Mouse (Mus musculus) splenic B cell, adult 2 months (primary cell): Measurements from ENCODE around the gene L1td1.

Source experiments
- DNase-seq: peaks from one replicate; pipeline ENCODE4 v3.0.0-alpha.2; 2011; ENCODE audit warnings: low read depth, low spot score
- H3K27me3 ChIP-seq: 2 replicates; pipeline ENCODE4 v1.6.1; 2012; ENCODE audit warnings: mild to moderate bottlenecking, low read length, moderate library complexity, mixed read lengths; ENCODE audit not compliant: control insufficient read depth, poor library complexity, insufficient read depth, severe bottlenecking
- H3K36me3 ChIP-seq: 2 replicates; pipeline ENCODE4 v1.6.1; 2012; ENCODE audit warnings: mild to moderate bottlenecking, low read length, moderate library complexity, mixed read lengths; ENCODE audit not compliant: control insufficient read depth, poor library complexity, insufficient read depth, severe bottlenecking

Gene L1td1

DNA sequence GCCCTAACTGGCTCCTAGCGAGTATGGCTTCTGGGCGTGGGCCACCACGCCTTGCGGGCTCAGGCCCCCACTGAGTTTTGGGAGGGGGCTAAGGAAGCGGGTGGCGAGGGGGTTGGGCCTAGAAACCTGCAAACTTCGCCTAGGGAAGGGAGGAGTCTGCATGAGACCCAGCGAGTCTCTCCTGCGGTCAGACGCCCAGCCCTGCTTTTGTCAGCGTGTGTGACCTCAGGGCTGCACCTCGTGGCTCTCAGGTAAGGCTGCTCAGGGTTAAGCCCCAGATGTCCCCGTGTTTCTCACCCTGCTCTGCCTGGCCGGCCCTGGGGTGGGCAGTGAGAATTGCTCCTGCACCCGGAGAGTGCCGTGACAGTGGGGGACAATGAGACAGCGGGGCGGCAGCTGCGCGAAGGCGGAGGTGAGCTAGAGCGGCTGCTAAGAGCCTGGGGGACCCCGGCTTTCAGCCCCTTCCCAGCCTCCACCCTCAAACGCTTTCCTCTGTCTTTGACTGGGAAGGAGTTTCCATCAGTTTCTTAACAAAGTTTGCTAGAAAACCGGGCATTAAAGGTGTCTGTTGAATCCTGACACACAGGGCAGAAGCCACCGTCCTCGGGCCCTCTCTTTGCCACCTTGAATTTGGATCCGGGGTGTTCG is at the start of gene L1td1:
Gene L1td1, plus strand, starts transcription at position 145 of the 648 bp plus-strand sequence.
- no peaks in the 10 kb centered on the region for H3K36me3 ChIP-seq
- no peak for DNase-seq
- H3K27me3 ChIP-seq = peaks cover 2% of the 10 kb centered on the region

- H3K36me3 ChIP-seq = no peaks in the 10 kb centered on the region
- no peak for DNase-seq
- H3K27me3 ChIP-seq = no peaks in the 10 kb centered on the region
These were observed 49.0 kb upstream of the L1td1 start for GRCm38 (mm10) chr4:98677506-98677905.

DNA sequence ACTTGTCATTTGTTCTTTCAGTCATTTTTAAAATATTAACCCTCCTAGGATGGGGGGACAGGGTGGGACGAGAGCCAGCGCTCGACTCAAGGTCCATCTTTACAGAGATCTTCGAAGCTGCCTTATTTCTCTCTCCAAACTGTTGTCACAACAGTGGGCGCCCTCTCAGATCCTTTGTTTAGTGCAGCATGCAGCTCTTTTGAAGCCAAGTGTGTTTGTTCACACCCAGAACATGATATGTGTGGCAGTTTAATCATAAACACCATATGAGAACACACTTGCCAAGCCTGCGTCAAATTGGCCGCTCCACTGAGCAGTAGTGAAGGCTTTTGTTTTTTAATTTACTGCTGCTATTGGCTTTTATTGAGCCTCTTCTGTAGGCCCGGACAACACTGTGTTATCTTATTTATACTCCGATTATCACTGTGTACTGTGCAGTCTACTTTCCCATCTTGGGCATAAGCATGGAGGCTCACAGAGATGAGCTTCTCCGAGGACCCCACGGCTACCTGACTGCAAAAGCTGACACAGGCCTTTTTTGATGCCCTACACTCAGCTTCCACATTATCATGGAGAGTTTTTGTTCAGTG is 39.8 kb upstream of the L1td1 start:
- no peaks in the 10 kb centered on the region for H3K27me3 ChIP-seq
- no peaks in the 10 kb centered on the region for H3K36me3 ChIP-seq
- DNase-seq = no peak

- Histone ChIP-seq H3K36me3 (no peaks in the 10 kb centered on the region), H3K27me3 (no peaks in the 10 kb centered on the region)
- DNase-seq = no peak
These were observed 38.4 kb upstream of the L1td1 start for GRCm38 (mm10) chr4:98688116-98688515.

DNA sequence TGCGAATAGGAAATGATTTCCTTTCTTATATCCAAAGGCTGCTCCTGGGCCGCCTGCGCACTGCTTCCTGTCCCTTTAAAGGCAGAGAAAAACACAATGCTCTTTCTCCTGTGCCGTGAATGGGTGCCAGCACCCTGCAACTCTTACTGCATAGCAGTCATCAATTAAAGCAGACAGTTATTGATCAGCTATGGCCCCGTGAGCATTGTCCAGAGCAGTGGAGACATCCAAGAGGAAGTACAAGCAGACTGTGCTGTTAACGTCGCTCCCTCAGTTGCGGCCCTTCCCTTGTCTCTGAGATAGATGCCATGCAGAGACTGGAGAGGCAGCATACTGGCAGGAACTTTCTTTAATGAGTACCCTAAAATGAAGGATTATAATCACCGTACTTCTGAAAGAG is 38.0 kb upstream of the L1td1 start:
- H3K36me3 ChIP-seq = no peaks in the 10 kb centered on the region
- DNase-seq = no peak
- no peaks in the 10 kb centered on the region for H3K27me3 ChIP-seq

DNA sequence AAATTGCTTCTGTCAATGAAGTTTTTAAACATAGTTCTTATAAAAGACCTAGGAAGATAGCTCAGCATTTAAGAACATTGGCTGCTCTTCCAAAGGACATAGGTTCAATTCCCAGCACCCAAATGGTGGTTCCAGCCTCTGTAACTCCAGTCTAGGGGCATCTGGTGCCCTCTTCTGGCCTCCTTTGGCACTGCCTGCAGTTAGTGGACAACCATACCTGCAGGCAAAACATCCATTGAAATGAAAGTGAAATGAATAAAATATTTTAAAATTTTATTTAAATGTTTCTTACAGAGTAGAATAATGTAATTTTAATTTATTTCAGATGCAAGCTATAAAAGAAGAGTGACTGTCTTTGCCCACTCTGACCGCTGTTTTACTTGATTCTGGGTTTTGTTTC is 36.5 kb upstream of the L1td1 start:
- no peaks in the 10 kb centered on the region for H3K27me3 ChIP-seq
- no peaks in the 10 kb centered on the region for H3K36me3 ChIP-seq
- no peak for DNase-seq

DNA sequence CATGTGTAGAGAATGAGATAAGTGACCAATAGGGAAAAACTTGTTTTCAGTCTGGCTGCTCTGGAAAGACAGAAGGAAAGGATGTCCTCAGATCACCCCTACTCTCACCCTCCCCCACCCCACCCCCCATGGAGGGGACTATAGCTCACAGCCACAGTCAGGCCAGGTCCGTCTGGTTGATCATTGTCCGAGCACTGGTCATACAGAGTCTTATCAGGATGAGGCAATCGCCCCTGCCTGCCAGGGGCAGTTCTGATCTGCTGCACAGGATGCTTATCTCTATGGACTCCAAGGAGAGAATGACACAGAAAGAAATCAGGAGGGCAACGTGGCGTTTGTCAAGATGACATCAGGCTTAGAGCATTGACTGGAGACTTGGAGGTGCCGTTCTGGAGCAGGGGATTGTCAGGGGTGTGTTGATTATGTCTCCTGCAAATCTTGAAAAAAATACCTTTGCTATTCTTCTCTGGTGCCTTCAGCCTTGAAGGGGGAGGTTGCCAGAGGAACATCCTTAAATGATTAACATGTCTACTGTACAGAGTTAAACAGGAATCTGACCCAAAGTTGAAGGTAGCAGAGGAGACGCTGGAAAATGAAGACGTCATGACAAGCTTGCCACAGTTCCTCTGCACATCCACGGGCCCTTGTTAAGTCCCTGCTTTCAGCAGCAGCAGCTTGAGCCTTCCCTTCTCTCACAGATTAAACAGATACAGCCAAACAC is 32.9 kb upstream of the L1td1 start:
- no peaks in the 10 kb centered on the region for H3K36me3 ChIP-seq
- H3K27me3 ChIP-seq = no peaks in the 10 kb centered on the region
- no peak for DNase-seq

GRCm38 (mm10) chr4:98697932-98698331 is 28.6 kb upstream of the L1td1 start:
- no peaks in the 10 kb centered on the region for H3K27me3 ChIP-seq
- no peak for DNase-seq
- H3K36me3 ChIP-seq = no peaks in the 10 kb centered on the region

DNA sequence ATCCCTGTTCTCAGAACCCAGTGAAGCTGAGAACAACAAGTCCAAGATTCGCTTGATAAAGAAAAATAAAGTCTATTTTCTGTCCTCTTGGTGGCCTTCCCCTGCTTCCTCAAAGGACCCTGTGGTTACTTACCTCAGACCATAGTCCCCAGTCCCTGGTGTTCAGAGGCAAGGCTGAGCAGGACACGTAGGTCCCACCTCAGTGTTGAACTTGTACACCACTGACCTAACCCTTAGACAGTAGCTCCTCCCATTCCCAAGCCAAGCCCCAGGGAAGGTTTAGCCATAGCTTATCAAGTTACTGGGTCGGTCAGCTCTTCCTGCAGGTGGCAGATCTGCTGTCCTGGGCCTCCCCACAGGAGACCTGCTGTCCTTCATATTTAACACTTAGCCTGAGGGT is 27.6 kb upstream of the L1td1 start:
- H3K27me3 ChIP-seq = no peaks in the 10 kb centered on the region
- H3K36me3 ChIP-seq = no peaks in the 10 kb centered on the region
- DNase-seq = no peak

DNA sequence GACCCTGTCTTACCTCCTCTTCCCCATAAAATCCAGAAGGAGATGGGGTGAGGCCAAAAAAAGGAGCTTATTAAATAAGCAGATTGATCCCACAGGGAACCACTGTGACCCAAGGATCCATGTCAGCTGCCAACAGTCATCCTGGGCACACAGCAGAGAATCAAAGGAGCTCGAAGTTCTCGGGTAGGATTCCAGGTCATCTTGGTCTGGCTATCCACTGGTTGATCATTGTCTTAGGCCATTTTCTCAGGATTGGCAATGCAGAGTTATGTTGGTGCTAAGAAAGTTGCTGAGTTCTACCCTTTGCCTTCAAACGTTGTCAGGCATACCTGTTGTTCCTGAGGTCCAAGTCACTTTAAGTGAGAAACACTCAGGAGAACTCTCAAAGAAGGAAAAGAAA is 26.4 kb upstream of the L1td1 start:
- no peak for DNase-seq
- no peaks in the 10 kb centered on the region for H3K27me3 ChIP-seq
- H3K36me3 ChIP-seq = no peaks in the 10 kb centered on the region

DNA sequence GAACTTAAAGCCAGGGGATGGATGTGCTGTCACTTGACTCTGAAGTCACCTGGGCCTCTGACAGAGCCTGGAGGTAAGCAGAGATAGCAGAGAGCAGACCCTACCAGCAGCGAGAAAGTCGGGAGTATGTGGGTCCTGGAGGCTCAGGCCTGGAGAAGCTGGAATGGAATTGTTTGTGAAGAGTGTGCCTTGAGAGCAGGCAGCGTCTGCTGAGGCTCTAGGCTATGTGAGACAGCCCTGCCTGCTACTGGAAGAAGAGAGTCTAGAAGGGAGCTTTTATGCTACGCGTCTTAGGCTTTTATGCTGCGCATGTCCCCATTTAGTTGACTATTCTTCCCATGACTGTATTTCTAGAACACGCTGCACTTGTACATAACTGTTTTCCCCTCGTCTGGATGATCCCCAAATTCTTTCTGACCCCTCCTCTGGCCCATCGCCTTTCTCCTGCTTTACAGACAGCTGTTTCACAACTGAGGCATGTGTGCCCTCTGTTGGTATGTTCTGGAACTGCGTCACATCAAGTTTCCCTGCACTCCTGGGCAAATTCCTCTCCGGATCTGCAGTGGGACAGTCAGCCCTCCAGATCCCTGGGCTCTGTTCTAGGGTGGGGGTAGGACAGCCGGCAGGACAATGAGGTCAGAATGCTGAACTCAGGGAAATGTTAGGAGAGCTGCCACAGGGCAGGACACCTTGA is 24.2 kb upstream of the L1td1 start:
- no peaks in the 10 kb centered on the region for H3K27me3 ChIP-seq
- H3K36me3 ChIP-seq = no peaks in the 10 kb centered on the region
- peak; percentile 32 for DNase-seq

DNA sequence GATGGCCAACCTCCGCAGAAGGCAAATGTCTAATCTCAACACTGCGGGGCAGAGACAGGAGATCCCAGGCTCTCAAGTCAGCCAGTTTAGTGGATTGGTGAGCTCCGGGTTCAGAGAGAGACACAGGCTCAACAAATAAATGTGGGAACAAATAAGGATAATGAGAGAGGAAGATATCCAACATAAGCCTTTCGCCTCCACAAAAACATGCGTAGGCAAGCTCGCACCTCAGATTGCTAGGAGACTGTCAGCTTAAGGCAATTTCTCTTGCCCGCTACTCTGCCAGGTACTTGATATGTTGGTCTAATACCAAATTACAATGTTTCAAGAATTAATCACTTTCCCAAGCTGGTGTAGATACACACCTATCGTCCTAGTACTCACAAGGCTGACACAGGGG is 15.6 kb upstream of the L1td1 start:
- no peaks in the 10 kb centered on the region for H3K36me3 ChIP-seq
- H3K27me3 ChIP-seq = no peaks in the 10 kb centered on the region
- DNase-seq = no peak

GRCm38 (mm10) chr4:98717735-98718546 is 8.6 kb upstream of the L1td1 start:
- Histone ChIP-seq H3K36me3 (no peaks in the 10 kb centered on the region), H3K27me3 (no peaks in the 10 kb centered on the region; the same call in 1 of the 2 replicates)
- DNase-seq = no peak

- no peaks in the 10 kb centered on the region; the same call in 1 of the 2 replicates for H3K27me3 ChIP-seq
- H3K36me3 ChIP-seq = no peaks in the 10 kb centered on the region
- DNase-seq = no peak
These were observed 8.0 kb upstream of the L1td1 start for GRCm38 (mm10) chr4:98718547-98718917.
